Mouse (Mus musculus): ENCODE results near the gene Rbm45.
A peak's percentile ranks its signal among the peaks of the same experiment; 100 is the strongest.

Rbm45 gene

DNA sequence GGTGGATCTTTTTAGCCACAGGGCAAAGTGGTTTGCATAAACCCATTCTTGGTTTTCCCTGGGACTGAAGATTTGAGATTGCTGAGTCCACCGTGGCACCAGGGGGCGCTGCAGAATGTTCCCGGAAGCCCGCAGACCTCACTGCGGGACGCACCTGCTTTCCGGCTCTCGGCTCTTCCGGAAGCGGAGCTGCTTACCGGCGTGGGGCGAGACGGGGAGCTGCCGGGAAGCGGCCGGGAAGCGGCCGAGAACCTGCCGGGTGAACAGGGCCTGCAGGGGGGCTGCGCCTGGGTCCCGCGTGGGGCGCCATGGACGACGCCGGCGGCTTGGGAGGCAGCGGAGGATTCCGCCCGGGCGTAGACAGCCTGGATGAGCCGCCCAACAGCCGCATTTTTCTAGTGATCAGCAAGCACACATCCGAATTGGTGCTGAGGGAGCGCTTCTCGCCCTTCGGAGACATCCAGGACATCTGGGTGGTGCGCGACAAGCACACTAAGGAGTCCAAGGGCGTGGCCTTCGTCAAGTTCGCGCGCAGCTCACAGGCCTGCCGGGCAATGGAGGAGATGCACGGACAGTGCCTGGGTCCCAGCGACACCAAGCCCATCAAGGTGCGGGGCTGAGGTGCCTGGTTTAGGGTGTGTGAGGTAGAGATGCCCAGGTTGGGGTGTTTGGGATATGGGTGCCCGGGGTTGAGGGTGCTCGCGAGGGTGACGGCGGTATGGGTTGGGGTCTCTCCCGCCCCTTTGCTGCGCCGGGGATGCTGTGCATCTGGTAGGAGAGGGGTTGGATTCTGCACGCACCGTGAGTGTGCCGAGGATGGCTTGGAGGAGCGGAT is at the start of gene Rbm45:
Gene Rbm45, plus strand, starts transcription at position 164 of the 835 bp plus-strand sequence.
- DNase-seq, result peak; percentile 85

DNA sequence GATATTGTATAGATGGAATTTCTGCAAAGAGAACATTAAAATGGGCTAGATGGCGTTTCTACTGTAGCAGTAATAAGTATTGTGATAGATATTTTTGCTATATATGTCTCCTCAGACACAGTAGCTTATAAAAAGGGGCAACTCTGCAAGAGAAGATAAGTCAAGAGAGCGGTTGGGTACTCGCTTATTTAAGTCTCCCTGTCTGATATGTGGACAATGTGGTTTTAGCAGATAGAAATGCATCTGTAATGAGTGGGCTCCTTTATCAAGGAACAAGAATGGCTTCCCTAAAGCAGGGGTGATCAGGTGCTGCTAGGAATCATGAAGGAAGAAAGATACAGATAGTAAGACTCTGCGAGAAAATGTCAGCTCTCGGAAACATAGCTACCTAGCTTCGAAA is 49.4 kb upstream of the Rbm45 start:
- no peak for DNase-seq

DNA sequence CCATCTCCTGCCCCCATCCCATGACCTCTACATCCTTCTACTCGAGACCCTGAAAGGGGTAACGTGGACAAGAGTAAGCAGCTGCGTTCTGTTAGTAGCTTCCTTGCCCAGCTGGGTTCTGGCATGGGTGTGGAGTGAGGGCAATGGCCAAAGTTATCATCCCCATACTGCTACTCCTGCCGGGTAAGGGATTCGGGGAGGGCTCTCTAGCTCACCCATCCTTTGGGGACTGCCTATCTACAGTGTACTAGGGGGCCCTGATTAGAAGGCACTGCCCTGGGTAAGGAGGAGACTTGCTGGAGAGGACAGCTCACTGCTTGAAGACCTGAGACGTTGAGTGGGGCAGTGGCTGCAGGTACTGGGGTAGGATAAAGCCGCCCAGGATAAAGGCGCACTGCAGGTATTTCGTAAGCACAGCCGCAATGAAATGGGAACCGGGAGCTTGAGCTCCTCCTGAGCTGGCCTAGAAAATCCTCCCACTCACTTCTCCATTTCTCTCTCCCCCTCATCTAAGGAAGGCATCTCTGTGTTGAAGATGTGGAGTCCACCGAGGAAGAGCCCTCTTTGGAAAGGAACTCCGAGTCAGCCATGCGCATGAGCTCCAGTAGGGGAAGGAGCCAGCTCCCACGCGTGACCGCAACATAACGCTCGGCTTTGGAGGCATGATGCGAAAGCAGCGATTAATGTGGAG is 46.5 kb upstream of the Rbm45 start:
- no peak for DNase-seq

DNA sequence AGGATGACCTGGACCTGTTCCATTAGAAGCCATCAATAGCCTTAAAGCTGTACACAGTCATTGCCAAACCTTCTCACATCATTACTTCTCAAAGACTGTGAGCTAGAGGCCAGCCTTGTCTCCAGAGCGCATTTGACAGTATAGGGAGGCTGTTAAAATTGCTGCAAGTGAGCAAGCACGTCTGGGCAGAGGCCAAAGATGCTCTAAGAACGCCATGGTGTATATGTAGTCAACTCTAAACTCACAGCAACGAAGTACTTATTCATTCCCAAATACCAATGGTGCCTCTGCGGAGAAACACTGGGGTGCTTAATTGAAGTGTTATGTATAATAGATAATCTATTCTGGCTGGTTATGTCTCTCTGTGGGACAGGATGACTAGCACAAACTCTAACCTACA is 45.3 kb upstream of the Rbm45 start:
- no peak for DNase-seq

DNA sequence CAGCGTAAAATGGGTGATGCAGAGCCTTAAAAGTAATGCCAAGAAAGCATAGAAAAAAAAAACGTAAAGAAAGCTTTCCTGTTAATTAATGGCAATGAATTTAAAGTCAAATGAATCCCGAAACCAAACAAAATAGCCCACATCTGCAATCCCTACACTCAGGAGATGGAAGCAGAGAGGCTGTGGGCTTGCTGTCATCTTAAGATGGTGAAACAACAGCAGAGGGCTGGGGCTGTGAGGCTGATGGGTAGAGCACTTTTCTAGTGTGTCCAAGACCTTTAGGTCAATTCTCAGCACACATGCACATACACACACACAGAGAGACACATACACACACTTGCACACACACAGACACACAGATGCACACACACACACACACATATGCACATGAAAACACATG is 43.6 kb upstream of the Rbm45 start:
- DNase-seq, result no peak

DNA sequence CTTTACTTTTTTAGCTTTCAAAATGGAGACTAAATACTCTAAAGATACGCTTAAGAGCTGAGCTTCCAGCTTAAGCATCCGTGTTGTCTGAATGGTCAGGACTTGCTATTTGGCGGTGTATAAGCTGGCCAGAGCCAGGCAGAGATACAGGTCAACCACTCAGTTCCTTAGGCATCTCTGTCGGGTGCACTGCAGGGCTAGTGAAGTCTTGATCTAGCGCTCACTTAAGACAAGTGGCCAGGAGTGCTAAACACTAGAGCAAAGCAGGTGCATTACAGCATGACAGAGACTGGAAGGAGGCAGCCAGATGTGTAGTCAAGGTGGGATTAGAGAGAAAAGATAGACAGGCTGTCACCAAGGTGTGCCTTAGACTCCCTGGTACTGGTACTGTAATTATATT is 39.7 kb upstream of the Rbm45 start:
- no peak for DNase-seq

DNA sequence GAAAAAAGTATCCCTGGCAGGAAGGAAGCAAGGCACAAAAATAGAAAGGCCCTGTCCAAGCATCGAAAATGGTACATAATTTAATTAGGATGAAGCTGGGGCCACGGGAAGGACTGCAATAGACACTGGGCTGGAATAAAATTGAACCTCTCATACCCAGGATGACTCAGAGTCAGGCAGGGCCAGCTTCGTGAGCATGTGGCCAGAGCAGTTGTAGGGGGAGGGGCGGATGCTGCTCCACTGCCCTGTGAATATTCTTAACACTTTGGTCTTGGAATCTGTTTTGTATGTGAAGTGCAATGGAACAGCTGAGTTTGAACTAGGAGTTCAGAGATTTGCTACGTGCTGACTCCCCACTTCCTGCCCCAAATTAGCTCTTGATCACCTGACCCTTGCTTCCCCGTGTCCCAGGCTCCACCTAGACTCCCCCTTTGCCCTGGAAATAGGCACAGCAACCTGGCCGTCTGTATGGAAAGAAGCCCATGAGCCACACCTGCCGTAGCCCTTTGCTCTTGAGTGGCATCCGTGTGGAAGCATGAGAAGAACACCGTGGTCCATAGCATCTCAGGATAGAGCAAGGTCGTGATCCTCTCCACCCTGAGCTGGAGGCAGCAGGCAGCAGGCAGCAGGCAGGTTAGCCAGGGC is 37.5 kb upstream of the Rbm45 start:
- no peak for DNase-seq

DNA sequence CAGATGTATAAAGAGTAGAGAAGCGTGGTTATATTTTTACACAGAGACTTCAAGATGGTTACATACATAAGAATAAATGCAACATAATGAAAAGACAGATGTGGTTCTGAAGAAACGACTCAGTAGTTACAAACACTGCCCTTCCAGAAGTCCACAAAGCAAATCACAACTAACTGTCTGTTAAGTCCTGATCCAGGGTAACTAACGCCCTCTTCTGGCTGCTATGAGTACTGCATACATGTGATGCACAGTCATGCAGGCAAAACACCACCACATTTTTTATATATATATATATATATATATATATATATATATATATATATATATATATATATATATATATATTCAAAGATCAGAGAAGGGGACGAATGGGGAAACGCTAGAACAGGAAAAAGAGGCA is 35.2 kb upstream of the Rbm45 start:
- DNase-seq, result no peak

DNA sequence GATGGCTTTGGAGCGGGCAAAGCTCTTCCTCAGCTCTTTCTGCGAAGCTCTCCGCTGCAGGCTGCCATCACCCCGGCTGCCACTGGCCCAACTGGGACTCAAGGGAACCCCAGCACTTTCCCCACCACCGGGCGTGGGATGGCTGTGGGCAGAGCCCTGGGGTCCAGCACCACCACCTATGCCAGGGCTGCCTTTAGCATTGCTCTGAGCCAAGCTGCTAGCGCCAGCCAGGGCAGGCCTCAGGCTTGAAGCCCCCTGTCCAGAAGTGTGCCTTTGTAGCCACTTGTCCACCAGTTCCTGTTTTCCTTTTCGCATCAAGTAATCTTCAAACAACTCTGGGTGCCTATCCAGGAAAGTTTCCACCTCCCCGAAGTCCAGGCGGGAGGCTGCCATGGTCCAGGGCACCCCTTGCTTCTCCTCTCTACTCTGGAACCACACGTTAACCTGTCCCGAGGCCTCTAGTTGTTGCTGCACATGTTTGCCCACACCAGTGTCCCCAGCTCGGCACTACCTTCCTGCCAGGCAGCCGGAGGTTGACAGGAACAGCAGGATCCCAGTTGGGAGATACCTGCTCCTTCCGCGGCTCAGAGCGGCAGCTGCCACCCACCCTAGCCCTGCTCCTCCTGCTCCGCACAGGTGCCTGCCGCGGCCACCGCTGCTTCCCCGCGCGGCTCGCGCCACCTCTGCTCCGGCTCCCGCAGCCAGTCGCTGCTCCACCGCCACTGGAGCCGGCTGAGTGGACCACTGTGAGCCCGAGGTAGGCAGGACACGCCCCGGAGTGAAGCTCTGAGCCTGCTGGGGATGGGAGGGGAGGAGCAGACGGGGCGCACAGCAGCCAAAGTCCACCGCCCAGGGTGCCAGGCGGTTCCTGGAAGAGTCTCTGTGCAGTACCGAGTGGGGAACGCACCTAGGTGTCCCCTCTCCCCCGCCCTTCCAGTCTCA is 31.3 kb upstream of the Rbm45 start, which contains the start of gene Pde11a:
Gene Pde11a, minus strand, starts transcription at position 560 of the 942 bp plus-strand sequence.
- no peak for DNase-seq

DNA sequence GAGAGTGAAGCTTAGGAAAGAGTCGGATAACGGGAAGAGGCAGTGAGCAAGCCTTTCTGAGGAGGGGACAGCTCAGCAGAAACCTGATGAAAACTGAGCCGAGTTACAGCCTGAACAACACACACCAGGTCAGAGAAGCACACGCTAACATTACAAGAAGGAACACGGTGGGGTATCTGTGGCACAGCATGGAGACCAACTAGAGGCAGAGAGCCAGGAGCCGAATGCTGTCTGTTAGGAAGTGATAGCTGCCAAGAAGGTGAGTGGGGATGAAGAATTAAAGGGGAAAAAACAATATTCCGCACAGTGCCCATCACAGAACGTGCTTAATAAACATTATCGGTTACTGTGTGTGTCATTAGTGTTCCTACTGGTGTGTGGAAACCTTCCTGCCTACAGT is 27.6 kb upstream of the Rbm45 start:
- DNase-seq, result peak; percentile 11

DNA sequence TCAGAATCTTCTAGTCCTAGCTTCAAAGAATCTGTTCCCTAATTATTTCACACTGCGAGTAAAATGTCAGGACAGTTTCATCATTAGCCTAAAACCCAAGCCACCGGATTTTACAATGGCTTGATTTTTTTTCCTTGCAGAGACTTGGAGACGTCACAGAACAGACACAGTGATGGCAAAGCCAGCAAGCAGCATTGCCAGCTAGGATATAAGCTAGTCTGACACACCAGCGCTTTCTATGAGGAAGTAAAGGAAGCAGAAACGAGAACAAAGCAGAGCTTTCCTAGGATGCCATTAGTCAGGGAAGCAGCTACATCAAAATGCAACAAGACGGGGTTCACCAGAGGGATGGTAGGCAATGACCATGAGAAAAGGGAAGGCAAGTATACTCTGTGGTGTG is 21.9 kb upstream of the Rbm45 start:
- DNase-seq, result no peak

DNA sequence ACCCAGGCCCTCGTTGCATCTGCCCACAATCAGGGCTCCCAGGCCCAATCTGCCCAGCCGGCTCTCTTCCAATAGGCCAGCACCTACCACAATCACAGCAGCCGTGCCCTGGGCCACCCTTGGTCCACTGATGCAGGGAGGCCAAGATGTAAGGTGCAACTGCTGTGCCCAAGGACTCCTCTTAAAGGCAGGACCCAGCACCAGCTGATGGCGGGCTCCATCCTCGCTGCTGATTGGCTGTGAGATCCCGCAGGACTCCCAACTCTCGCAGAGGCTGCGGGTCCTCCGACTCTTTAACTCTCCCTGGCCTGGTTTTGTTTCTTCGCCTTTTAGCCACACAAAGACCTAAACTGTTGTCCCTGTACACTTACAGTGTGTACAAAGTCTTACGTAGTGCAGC is 9.6 kb upstream of the Rbm45 start, which contains the start of gene Cyct:
Gene Cyct, minus strand, starts transcription at position 225 of the 400 bp plus-strand sequence.
- no peak for DNase-seq

DNA sequence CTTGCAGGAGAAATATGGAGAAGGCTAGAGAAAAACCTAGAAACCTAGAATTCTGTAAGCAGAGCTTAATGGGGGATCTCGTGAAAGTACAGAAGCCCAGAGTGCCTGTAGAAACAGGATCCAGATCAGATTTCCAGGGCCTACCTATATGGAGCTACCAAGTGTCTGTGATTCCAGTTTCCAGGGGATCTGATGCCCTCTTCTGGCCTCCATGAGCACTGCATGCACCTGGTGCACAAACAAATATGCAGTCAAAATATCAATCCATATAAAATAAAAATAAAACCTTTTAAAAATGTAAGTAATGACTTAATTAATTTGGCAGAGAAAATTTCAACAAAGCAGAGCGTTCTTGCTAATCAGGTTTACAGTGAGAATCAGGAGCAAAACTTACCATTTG is 7.7 kb upstream of the Rbm45 start:
- no peak for DNase-seq

DNA sequence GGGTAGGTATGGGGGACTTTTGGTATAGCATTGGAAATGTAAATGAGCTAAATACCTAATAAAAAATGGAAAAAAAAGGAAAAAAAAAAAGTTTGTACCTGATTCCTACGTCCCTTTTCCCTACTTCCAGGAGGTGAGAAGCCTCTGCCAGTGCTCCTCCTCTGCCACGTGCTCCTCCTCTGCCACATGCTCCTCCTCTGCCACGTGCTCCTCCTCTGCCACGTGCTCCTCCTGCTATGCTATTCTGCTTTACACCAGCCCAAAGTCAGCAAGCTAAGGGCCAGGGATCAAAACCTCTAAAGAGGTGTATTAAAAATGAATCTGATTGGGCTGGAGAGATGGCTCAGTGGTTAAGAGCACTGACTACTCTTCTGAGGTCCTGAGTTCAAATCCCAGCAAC is 4.0 kb upstream of the Rbm45 start:
- DNase-seq, result no peak

DNA sequence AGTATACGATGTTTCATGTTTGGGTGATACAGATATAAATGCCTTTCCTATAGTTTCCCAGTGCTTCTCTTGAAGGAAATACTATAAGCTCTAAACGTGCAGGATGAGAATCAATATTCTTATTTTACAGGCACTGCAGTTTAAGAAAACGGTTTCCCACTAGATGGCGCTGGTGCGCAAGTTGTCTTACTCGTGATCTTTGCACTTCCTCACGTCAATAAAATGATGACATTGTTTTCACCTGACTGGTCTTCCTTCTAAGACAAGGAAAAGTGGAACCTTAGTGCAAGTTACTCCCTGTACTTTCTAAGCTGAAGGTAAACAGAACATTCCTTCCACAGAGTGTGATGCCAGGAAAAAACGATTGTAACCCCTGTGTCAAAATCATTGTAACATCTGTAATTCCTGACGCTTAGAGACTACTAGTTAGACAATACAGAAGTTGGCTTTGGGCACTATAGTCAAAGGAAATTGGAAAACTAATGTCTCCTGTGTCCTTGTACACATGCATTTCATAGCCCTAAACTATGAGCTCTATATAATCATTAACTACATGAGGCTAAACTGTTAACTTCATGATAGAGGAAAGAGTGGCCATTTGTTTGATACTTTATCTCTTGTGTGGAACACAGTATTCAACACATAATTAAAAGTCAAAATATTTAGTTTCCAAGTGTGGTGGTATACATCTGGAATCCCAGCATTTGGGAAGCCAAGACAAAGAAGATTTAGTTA is 2.4 kb upstream of the Rbm45 start:
- peak; percentile 64 for DNase-seq

DNA sequence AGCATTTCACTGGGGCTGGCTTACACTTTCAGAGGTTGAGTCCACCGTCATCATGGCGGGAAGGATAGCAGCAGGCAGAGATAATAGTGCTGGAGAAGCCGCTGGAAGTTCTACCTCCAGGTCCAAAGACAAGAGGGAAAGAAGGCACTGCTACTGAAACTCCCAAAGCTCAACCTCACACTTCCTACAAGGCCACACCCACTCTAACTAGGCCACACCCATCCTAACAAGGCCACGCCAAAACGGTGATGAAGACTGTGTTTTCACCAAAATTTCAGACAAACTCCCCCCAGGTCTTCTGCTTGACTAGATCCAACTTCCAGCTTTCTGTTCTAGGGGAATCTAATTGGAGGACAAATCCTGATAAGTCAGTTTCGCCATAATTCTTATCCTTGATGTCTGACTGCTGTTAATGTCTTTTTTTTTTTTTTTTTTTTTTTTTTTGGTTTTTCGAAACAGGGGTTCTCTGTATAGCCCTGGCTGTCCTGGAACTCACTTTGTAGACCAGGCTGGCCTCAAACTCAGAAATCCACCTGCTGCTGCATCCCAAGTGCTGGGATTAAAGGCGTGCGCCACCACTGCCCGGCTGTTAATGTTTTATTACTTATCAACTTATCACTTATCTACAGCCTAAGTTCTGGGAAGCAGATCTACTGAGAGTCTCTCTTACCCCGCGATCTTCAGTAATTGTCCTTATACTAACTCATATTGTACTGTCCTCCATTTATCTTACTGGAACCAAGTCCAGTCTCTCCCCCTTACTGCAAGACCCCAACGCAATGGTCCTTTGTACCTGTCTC is 723 bp upstream of the Rbm45 start:
- DNase-seq, result peak; percentile 12

DNA sequence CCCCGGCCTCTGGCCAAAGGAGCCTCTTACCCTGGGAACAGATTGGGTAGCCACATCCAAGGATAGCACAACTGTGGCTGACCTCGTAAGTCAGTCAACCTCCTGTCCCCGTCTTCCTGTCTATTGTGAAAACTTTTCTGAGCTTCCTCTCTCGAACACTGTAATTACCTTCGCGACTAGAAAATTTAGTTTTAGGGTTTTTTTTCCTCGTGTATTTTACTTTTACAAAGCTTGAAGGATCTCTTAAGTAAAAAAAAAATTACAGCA is 805 bp downstream of the Rbm45 start:
- DNase-seq, result no peak

DNA sequence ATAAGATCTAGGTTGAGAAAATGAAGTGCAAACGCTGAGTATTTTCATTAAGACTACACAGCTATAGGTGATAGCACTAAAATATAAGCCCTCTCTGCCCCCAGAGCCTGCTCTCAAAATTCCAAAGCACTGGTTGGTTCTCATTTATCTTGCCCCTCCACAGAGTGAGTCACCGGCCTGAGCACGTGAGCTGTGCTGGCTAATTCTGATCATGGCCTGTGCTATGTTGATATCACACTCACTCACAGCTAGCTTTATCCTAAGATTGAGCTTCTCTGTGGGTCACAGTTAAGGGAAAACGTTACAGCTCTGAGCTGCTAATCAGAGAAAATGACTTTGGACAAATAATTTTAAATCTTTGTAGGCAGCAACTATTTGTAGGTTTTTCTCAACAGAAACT is 2.5 kb downstream of the Rbm45 start:
- DNase-seq, result no peak

DNA sequence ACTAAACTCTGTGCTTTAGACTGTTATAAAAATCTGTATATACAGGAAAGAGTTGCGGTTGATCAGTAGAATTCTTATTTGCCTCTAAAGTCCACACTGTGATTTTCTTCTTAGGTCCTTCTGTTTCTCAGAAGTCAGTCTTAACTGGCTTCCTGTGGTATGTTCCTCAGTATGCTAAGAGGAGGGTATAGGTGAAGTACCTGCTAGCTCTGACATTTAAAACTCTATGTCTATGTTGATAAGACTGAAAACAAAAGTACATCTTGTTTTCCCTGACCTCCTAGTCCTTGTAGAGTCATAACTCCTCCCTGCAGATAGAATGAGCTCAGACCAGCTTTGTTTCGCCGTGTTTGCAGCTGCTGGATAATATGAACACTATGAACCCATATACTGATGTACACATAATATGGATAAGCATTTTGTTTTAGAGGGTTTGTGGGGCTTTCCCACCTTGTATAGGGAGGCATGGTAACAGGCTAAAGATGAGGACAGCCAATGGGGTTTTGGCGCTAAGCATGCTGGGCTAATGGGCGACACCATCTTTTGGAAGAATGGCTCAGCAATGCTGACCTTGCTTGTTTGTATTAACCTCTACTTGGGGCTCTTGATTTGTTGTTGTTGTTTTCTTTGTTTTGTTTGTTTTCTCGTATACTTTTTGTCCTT is 4.9 kb downstream of the Rbm45 start:
- no peak for DNase-seq

DNA sequence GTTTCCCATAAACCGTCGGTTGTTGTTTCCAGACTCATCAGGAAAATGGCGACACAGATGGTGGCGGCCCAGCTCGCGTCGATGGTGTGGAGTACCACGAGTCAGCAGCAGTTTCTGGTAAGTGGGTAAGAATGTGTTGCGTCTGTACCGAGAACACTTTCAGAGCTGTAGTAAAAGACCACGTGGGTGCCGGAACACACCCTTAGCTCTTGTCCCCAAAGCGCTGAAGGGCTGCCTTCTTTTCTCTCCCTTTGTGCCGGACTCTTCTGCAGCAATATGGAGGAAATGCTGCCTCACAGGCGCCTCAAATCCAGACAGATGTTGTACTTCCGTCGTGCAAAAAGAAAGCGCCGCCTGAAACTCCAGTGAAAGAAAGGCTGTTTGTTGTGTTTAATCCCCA is 8.9 kb downstream of the Rbm45 start:
- no peak for DNase-seq

DNA sequence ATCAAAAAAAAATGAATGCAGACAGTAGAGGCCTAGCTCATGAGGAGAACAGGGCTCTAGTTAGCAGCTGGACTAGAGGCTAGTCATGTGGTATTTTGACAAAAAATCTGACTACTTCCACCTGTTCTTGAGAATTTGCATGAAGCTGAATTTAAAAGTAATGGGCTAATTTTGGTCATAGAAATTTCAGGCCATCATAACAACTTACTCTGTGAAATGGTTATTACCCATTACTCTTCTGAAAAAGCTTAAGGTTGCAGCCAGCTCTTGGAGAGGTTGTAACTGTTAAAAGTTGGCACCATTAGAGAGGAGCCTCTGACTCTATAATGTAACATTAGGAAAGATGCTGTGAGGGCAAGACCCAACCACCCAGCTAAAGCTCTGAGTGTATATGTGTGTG is 16.7 kb downstream of the Rbm45 start:
- no peak for DNase-seq

Measured in cerebellum, adult 9-11 months (tissue).